Mouse (Mus musculus): Measurements from ENCODE around the gene Ly6g5c. TPM values are rescaled to one million over a fixed set of nuclear protein-coding genes. Genes with fewer than 3 reads are reported as not detected.

Gene Ly6g5c
- polyA plus RNA-seq, 1 experiment = not detected

Other genes with a start within 250 kb of the Ly6g5c start
- 1.9 and 6.9 TPM in 2 replicates for gene Cfb, start 245.8 kb upstream of the Ly6g5c start, polyA plus RNA-seq (2012; rRNA removed)
- 73.5 and 98.0 TPM in 2 replicates for gene Zbtb12, start 228.8 kb upstream of the Ly6g5c start, polyA plus RNA-seq (2012; rRNA removed)
- not detected in 2 replicates for gene Gm20547, start 226.2 kb upstream of the Ly6g5c start, polyA plus RNA-seq (2012; rRNA removed)
- 1.6 and 2.2 TPM in 2 replicates for gene C2, start 210.0 kb upstream of the Ly6g5c start, polyA plus RNA-seq (2012; rRNA removed)
- 218 and 222 TPM in 2 replicates for gene Ehmt2, start 209.8 kb upstream of the Ly6g5c start, polyA plus RNA-seq (2012; rRNA removed)
- 0.08 and 0.11 TPM in 2 replicates for gene Slc44a4, start 193.8 kb upstream of the Ly6g5c start, polyA plus RNA-seq (2012; rRNA removed)
- 14.5 and 15.9 TPM in 2 replicates for gene Neu1, start 177.0 kb upstream of the Ly6g5c start, polyA plus RNA-seq (2012; rRNA removed)
- gene Hspa1b, start 149.0 kb upstream of the Ly6g5c start, polyA plus RNA-seq (2012; rRNA removed) = 3.0 and 3.4 TPM in 2 replicates
- not detected in 2 replicates for gene Gm20481, start 138.4 kb upstream of the Ly6g5c start, polyA plus RNA-seq (2012; rRNA removed)
- gene Hspa1a, start 136.1 kb upstream of the Ly6g5c start, polyA plus RNA-seq (2012; rRNA removed) = 1.4 and 2.2 TPM in 2 replicates
- 0.22 and 0.31 TPM in 2 replicates for gene Hspa1l, start 135.6 kb upstream of the Ly6g5c start, polyA plus RNA-seq (2012; rRNA removed)
- 98.3 and 206 TPM in 2 replicates for gene Lsm2, start 126.4 kb upstream of the Ly6g5c start, polyA plus RNA-seq (2012; rRNA removed)
- 127 and 135 TPM in 2 replicates for gene Vars, start 107.3 kb upstream of the Ly6g5c start, polyA plus RNA-seq (2012; rRNA removed)
- gene Vwa7, start 91.7 kb upstream of the Ly6g5c start, polyA plus RNA-seq (2012; rRNA removed) = 0.60 and 0.76 TPM in 2 replicates
- 6.4 and 8.8 TPM in 2 replicates for gene Sapcd1, start 80.3 kb upstream of the Ly6g5c start, polyA plus RNA-seq (2012; rRNA removed)
- 6.7 and 11.0 TPM in 2 replicates for gene Msh5, start 61.5 kb upstream of the Ly6g5c start, polyA plus RNA-seq (2012; rRNA removed)
- gene Clic1, start 58.3 kb upstream of the Ly6g5c start, polyA plus RNA-seq (2012; rRNA removed) = 122 and 142 TPM in 2 replicates
- 392 and 957 TPM in 2 replicates for gene Ddah2, start 49.2 kb upstream of the Ly6g5c start, polyA plus RNA-seq (2012; rRNA removed)
- 0.19 and 0.28 TPM in 2 replicates for gene Ly6g6c, start 42.9 kb upstream of the Ly6g5c start, polyA plus RNA-seq (2012; rRNA removed)
- gene Mpig6b, start 42.1 kb upstream of the Ly6g5c start, polyA plus RNA-seq (2012; rRNA removed) = 0.67 and 0.88 TPM in 2 replicates
- 0.18 and 0.29 TPM in 2 replicates for gene Ly6g6e, start 31.4 kb upstream of the Ly6g5c start, polyA plus RNA-seq (2012; rRNA removed)
- 2.5 and 3.0 TPM in 2 replicates for gene Ly6g6d, start 30.2 kb upstream of the Ly6g5c start, polyA plus RNA-seq (2012; rRNA removed)
- gene Ly6g6f, start 22.7 kb upstream of the Ly6g5c start, polyA plus RNA-seq (2012; rRNA removed) = 0.83 and 1.1 TPM in 2 replicates
- gene Abhd16a, start 19.0 kb upstream of the Ly6g5c start, polyA plus RNA-seq (2012; rRNA removed) = 39.3 and 52.2 TPM in 2 replicates
- gene Ly6g5b, start 7.1 kb downstream of the Ly6g5c start, polyA plus RNA-seq (2012; rRNA removed) = 1.1 and 2.1 TPM in 2 replicates
- 19.6 and 31.0 TPM in 2 replicates for gene Gpank1, start 13.2 kb downstream of the Ly6g5c start, polyA plus RNA-seq (2012; rRNA removed)
- 156 and 178 TPM in 2 replicates for gene Csnk2b, start 13.8 kb downstream of the Ly6g5c start, polyA plus RNA-seq (2012; rRNA removed)
- 5.3 and 13.0 TPM in 2 replicates for gene D17H6S53E, start 18.1 kb downstream of the Ly6g5c start, polyA plus RNA-seq (2012; rRNA removed)
- 10.2 and 22.4 TPM in 2 replicates for gene Apom, start 23.8 kb downstream of the Ly6g5c start, polyA plus RNA-seq (2012; rRNA removed)
- 201 and 247 TPM in 2 replicates for gene Bag6, start 26.9 kb downstream of the Ly6g5c start, polyA plus RNA-seq (2012; rRNA removed)
- gene Prrc2a, start 56.6 kb downstream of the Ly6g5c start, polyA plus RNA-seq (2012; rRNA removed) = 320 and 416 TPM in 2 replicates
- 3.3 and 4.8 TPM in 2 replicates for gene Aif1, start 67.8 kb downstream of the Ly6g5c start, polyA plus RNA-seq (2012; rRNA removed)
- 7.8 and 12.4 TPM in 2 replicates for gene Lst1, start 80.2 kb downstream of the Ly6g5c start, polyA plus RNA-seq (2012; rRNA removed)
- gene Ltb, start 86.2 kb downstream of the Ly6g5c start, polyA plus RNA-seq (2012; rRNA removed) = 0.25 and 0.34 TPM in 2 replicates
- gene Tnf, start 93.7 kb downstream of the Ly6g5c start, polyA plus RNA-seq (2012; rRNA removed) = 0.07 and 0.09 TPM in 2 replicates
- gene Lta, start 97.1 kb downstream of the Ly6g5c start, polyA plus RNA-seq (2012; rRNA removed) = 0.04 and 0.07 TPM in 2 replicates
- not detected in 2 replicates for gene Gm16181, start 112.6 kb downstream of the Ly6g5c start, polyA plus RNA-seq (2012; rRNA removed)
- 17.3 and 17.7 TPM in 2 replicates for gene Atp6v1g2, start 125.4 kb downstream of the Ly6g5c start, polyA plus RNA-seq (2012; rRNA removed)
- 12.8 and 19.3 TPM in 2 replicates for gene Nfkbil1, start 127.5 kb downstream of the Ly6g5c start, polyA plus RNA-seq (2012; rRNA removed)
- gene Ddx39b, start 133.5 kb downstream of the Ly6g5c start, polyA plus RNA-seq (2012; rRNA removed) = 967 and 1,050 TPM in 2 replicates
- 19.9 and 27.4 TPM in 2 replicates for gene H2-D1, start 154.5 kb downstream of the Ly6g5c start, polyA plus RNA-seq (2012; rRNA removed)
- 0.04 and 0.06 TPM in 2 replicates for gene H2-Q1, start 212.1 kb downstream of the Ly6g5c start, polyA plus RNA-seq (2012; rRNA removed)
- 0.43 and 1.0 TPM in 2 replicates for gene H2-Q2, start 234.0 kb downstream of the Ly6g5c start, polyA plus RNA-seq (2012; rRNA removed)

Data from central nervous system, embryonic 11.5 days (tissue).